Mouse (Mus musculus) intestine, embryonic 15.5 days (tissue): ENCODE results near the gene Nat8f1. TPM values are rescaled to one million over a fixed set of nuclear protein-coding genes. Genes with fewer than 3 reads are reported as not detected.
"Not testable (repeated sequence)": the region's sequence is repeated elsewhere in the genome, so short reads cannot be mapped to it uniquely, and the experiment has no call there.

Experiments used
- ATAC-seq: fragments of 200-750 bp; cut with Nextera tagmentation; 2 replicates; pipeline ENCODE4 v1.8.0; 2017; ENCODE audit warnings: moderate TSS enrichment, moderate library complexity
- H3K27ac ChIP-seq: fragments of 300-500 bp; sonication (generic); 2 replicates; pipeline ENCODE4 v1.5.1; 2015; ENCODE audit warnings: mild to moderate bottlenecking, inconsistent platforms
- H3K27me3 ChIP-seq: fragments of 300-500 bp; sonication (generic); replicated peaks from 2 replicates; pipeline ENCODE4 v1.6.1; 2015; ENCODE audit warnings: inconsistent platforms
- H3K36me3 ChIP-seq: fragments of 300-500 bp; sonication (generic); 2 replicates; pipeline ENCODE4 v1.6.1; 2015; ENCODE audit warnings: inconsistent platforms
- H3K4me1 ChIP-seq: fragments of 300-500 bp; sonication (generic); replicated peaks from 2 replicates; pipeline ENCODE4 v1.6.1; 2015; ENCODE audit warnings: inconsistent platforms
- H3K4me2 ChIP-seq: fragments of 300-500 bp; sonication (generic); replicated peaks from 2 replicates; pipeline ENCODE4 v1.6.1; 2015; ENCODE audit warnings: mild to moderate bottlenecking, inconsistent platforms
- H3K4me3 ChIP-seq: fragments of 300-500 bp; sonication (generic); replicated peaks from 2 replicates; pipeline ENCODE4 v1.5.1; 2015; ENCODE audit warnings: inconsistent platforms
- H3K9ac ChIP-seq: fragments of 300-500 bp; sonication (generic); 2 replicates; pipeline ENCODE4 v1.6.1; 2015; ENCODE audit warnings: inconsistent platforms
- H3K9me3 ChIP-seq: fragments of 300-500 bp; sonication (generic); 2 replicates; pipeline ENCODE4 v1.6.1; 2016; ENCODE audit warnings: inconsistent platforms
- WGBS: fragments of 180-500 bp; shearing (Covaris S2); methylation state at CpG from one replicate; pipeline ENCODE4 v1.1.7; 2015; 5-methylcytosine and 5-hydroxymethylcytosine counted together
- polyA plus RNA-seq: library from polyadenylated mRNA; unstranded; fragments of >200 nt; fragmentation: Nextera tagmentation; extraction: Ambion mirVana; gene quantifications from 2 replicates; pipeline ENCODE4 v1.2.1, GENCODE M21; 2015

Gene Nat8f1
- polyA plus RNA-seq, 1 experiment from 2014 or later, result 8.6 TPM

DNA sequence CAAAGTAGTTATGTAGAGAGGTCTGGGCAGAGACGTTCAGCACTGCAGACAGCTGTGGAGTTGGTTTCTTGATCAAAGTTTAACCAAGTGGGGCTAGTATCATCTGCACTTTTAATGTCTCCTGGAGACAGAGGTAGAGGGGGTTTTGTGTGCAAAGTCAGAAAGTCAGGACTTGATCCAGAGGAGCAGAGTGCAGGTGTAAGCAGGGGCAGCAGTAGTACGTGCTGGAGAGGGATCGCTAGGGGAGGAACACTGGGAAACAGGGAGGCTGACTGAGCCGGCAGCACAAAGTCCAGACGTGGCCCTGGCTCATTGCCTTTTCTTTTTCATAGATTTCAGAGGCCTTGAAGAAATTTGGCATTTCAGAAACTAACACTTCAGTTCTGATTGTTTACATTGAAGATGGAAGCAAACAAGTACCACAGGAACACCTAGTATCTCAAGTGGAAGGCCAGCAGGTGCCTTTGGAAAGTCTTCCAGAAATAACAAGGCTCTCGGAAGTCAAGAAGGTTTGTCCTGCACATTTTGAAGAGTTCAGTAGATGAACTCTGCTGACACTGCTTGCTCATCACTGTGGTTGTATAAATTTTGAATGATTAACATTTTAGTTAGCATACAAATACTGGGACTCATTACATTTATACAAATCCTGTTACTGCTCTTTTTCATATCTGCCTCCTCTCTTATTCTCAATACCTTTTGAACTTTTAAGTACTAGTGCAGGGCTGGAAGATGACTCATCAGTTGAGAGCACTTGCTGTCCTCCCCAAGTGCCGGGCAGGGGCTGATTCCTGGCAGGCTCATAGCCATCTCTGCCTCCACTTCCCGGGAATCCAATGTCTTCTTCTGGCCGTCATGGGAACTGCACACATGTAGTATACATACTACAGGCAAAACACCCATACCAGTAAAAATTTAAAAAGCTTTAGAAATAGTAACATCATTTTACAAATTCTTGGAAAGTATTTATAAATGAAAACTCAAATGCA, 12.3 kb upstream of the Nat8f1 start:
- no peak for ATAC-seq
- Histone ChIP-seq H3K9ac (no peak overlapping the region), H3K4me2 (no peak overlapping the region), H3K4me3 (no peak overlapping the region), H3K9me3 (no peaks in the 10 kb centered on the region), H3K27me3 (no peaks in the 10 kb centered on the region), H3K36me3 (peaks cover 24% of the 10 kb centered on the region), H3K27ac (no peak overlapping the region), H3K4me1 (no peaks in the 10 kb centered on the region)
- WGBS, result 84% methylated on average over 9 of the region's 9 CpGs

DNA sequence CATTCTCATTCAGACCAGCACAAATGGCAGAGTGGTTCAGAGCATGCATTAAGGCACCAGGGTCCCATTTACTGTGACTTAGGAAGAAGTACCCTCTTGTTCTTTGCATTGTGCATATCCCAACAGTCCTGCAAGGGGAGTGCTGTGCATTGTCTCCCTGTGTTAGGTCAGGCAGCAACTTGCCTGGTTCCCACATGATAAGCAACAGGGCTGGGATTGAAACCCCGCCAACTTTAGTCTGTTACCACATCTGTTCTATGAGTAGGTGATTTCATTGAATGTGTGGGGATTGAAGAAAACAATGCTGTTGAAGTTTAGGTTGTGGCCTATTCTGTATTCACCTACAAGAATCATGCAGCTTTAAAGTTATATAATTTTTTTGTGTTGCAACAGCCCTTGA, 11.2 kb upstream of the Nat8f1 start:
- WGBS, result 90% methylated on average over 1 of the region's 1 CpGs
- Histone ChIP-seq H3K4me1 (no peaks in the 10 kb centered on the region), H3K9ac (no peak overlapping the region), H3K27ac (no peak overlapping the region), H3K4me2 (no peak overlapping the region), H3K27me3 (no peaks in the 10 kb centered on the region), H3K9me3 (no peaks in the 10 kb centered on the region), H3K36me3 (peaks cover 24% of the 10 kb centered on the region), H3K4me3 (no peak overlapping the region)
- no peak for ATAC-seq

DNA sequence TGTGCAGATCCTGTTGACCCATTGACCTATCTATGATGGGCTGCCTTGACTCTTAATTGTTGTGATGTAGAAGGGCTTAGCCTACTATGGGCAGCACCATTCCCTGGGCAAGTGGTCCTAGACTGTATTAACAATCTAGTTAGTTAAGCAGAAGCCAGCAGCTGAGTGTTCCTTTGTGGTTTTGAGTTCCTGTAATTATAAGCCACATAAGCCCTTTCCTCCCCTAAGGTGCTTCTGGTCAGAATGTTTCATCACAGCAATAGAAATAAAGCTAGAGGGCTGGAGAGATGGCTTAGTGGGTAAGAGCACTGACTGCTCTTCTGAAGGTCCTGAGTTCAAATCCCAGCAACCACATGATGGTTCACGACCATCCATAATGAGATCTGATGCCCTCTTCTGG, 8.2 kb upstream of the Nat8f1 start:
- H3K27ac ChIP-seq, result no peak overlapping the region
- H3K27me3 ChIP-seq, result no peaks in the 10 kb centered on the region
- no peaks in the 10 kb centered on the region for H3K9me3 ChIP-seq
- no peak overlapping the region for H3K4me3 ChIP-seq
- ATAC-seq, result no peak
- H3K4me2 ChIP-seq, result no peak overlapping the region
- WGBS, result 92% methylated on average over 1 of the region's 1 CpGs
- no peaks in the 10 kb centered on the region for H3K4me1 ChIP-seq
- no peak overlapping the region for H3K9ac ChIP-seq
- H3K36me3 ChIP-seq, result peaks cover 23% of the 10 kb centered on the region

DNA sequence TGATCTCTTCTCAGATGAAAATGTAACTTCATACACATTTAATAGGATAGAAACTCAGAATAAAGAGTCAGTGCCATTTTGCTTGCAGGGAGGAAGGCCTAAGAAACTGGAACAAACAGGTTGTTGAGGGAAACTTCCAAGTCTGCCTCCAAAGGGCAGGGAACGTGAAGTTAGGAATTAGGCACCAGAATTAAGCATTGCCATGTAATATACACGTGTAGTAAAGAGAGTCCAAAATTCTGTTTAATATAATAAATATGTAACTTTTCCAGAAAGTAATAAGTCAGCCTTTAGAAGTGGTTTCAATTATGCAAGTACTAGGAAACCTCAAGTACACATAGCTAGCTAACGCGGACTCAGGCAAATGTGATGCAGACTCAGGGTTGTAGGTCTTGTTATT, 3.9 kb upstream of the Nat8f1 start:
- Histone ChIP-seq H3K4me1 (peaks cover 6% of the 10 kb centered on the region; the same call in 1 of the 2 replicates), H3K4me2 (no peak overlapping the region), H3K36me3 (peaks cover 2% of the 10 kb centered on the region; the same call in 1 of the 2 replicates), H3K27me3 (no peaks in the 10 kb centered on the region), H3K9me3 (no peaks in the 10 kb centered on the region), H3K4me3 (no peak overlapping the region), H3K9ac (no peak overlapping the region), H3K27ac (no peak overlapping the region)
- 93% methylated on average over 4 of the region's 4 CpGs for WGBS
- no peak for ATAC-seq

DNA sequence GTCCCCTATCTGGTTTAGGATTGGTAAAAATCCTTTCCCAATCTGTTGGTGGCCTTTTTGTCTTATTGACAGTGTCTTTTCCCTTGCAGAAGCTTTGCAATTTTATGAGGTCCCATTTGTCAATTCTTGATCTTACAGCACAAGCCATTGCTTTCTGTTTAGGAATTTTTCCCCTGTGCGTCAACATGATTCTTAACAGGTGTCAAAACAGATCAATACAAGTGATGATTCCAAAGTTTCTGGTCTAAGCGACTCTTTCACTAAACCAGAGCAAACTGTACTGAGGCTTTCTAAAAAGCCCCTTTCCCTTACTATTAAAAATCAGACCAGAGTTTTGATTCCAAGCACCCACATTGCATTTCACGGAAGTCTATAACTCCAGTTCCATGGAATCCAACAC, 2.9 kb upstream of the Nat8f1 start:
- H3K9me3 ChIP-seq, H3K9ac ChIP-seq, H3K27me3 ChIP-seq, H3K4me3 ChIP-seq, H3K4me1 ChIP-seq, H3K4me2 ChIP-seq, H3K36me3 ChIP-seq, H3K27ac ChIP-seq, ATAC-seq: not testable (repeated sequence)
- 89% methylated on average over 3 of the region's 3 CpGs for WGBS

DNA sequence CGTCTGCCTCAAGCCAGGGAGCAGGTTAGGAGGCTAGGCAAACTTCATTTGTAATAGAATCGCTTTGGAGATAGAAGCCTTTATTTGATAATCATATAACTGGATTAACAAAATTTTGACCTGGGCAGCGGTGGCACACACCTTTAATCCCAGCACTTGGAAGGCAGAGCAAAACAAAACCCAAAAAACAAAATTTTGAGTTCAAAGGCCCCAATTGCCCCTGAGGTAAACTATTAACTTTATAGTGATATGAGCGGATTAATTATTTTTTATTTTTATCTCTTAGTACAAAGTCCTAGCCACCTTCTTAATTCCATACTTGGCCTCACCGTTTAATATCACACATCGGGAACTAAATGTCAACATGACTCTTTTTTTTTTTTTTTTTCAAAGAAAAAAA, 1.1 kb upstream of the Nat8f1 start:
- no peaks in the 10 kb centered on the region for H3K9me3 ChIP-seq
- no peaks in the 10 kb centered on the region for H3K27me3 ChIP-seq
- peak overlapping the region; percentile 67 for H3K4me2 ChIP-seq
- ATAC-seq, result no peak
- WGBS, result 73% methylated on average over 6 of the region's 6 CpGs
- peak overlapping the region; percentile 94; the same call in 1 of the 2 replicates for H3K27ac ChIP-seq
- peak overlapping the region; percentile 58 for H3K4me3 ChIP-seq
- H3K9ac ChIP-seq, result peak overlapping the region; percentile 81
- peaks cover 6% of the 10 kb centered on the region; the same call in 1 of the 2 replicates for H3K4me1 ChIP-seq
- H3K36me3 ChIP-seq, result peaks cover 2% of the 10 kb centered on the region; the same call in 1 of the 2 replicates

DNA sequence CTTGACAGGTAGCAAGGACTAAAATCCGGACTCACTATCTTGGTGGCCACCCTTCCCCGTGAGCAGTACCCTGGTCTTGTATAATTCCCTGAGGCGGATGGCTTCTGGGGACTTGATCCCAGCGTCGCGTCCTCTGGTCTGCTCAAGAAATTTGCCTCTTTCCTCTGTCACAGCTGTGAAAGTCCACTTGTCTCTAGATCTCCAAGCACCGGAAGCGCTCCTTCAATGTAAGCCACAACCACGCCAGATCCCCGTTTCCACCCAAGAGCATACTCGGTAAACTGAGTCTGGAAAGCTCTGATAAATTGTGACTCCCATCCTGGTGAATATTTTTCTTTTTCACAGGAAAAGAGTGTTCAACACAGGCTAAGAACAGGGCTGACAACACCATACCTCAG, 347 bp downstream of the Nat8f1 start:
- peak overlapping the region; percentile 67 for H3K4me2 ChIP-seq
- H3K4me1 ChIP-seq, result peaks cover 6% of the 10 kb centered on the region; the same call in 1 of the 2 replicates
- 5% methylated on average over 11 of the region's 11 CpGs for WGBS
- peak; percentile 34 for ATAC-seq
- H3K9me3 ChIP-seq, result no peaks in the 10 kb centered on the region
- H3K27ac ChIP-seq, result peak overlapping the region; percentile 94
- no peaks in the 10 kb centered on the region for H3K27me3 ChIP-seq
- H3K9ac ChIP-seq, result peak overlapping the region; percentile 81
- H3K36me3 ChIP-seq, result no peaks in the 10 kb centered on the region
- peak overlapping the region; percentile 58 for H3K4me3 ChIP-seq

DNA sequence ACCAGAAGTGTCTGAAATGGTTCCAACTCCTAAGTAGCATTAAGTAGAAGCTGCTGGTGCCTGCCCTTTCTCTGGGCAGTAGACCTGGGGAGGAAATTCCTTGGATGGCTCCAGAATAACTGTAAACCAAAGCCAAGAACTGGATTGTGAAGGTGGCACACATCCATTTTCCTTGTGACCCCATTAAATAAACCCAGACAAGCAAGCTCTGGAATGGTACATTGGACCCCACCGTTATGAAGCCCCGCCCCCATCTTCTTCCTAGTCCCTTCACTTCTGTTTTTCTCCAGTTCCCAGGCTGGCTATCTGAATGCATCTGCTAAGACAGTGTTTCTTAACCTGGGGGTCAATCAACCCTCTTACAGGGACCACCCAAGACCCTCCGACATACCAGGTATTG, 3.9 kb downstream of the Nat8f1 start, which contains the start of gene Tprkb:
Gene Tprkb (plus strand): TSS at position 279 of the 400 bp plus-strand sequence.
- Histone ChIP-seq H3K9ac (no peak within 1 kb of the TSS), H3K27ac (no peak within 1 kb of the TSS), H3K9me3 (no peaks in the 10 kb centered on the region), H3K27me3 (no peaks in the 10 kb centered on the region), H3K4me1 (peaks cover 6% of the 10 kb centered on the region; the same call in 1 of the 2 replicates), H3K4me2 (no peak within 1 kb of the TSS), H3K36me3 (no peaks in the 10 kb centered on the region), H3K4me3 (no peak within 1 kb of the TSS)
- 79% methylated on average over 3 of the region's 3 CpGs for WGBS
- ATAC-seq, result no peak

DNA sequence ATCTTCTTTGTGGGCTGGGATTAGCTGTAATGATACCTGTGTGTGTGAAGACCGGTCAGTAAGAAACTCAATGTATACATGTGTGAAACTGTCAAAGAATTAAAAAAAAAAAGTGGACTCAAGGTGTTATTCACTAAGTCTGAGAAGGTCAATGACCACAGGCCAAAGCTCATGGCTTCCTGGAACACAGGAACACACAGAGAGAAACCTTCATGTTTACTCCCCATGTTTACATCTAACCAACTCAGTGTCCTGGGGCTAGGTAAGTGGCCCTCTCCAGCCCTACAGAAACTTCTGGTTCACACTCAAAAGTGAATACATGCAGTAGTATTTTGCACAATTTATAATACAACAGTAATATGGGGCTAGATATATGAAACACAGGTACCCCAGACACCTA, 5.8 kb downstream of the Nat8f1 start:
- H3K4me3 ChIP-seq, result no peak overlapping the region
- no peaks in the 10 kb centered on the region for H3K27me3 ChIP-seq
- H3K4me2 ChIP-seq, result no peak overlapping the region
- WGBS, result 97% methylated on average over 1 of the region's 1 CpGs
- H3K9me3 ChIP-seq, result no peaks in the 10 kb centered on the region
- no peak overlapping the region for H3K9ac ChIP-seq
- H3K4me1 ChIP-seq, result 0 out of 2 replicates have a peak, but pooled peaks cover 1% of the 10 kb centered on the region
- ATAC-seq, result no peak
- H3K36me3 ChIP-seq, result no peaks in the 10 kb centered on the region
- H3K27ac ChIP-seq, result no peak overlapping the region

DNA sequence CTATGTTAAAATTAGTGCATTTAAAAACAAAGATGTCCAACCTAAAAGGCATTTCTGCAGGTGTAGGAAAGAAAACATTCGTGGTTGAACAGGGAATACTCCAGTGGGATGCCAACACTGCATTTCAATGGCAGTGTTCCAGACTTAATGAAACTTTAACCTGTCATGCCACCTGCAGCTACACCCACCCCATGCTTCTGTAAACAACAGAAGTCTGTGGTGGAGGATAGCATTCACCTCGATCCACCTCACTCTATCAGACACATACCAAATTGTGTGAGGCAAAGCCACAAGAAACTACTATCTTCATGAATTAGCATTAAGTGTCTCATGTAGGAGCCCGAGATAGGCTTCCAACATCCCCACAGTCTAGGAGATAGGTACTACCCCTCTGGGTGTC, 7.1 kb downstream of the Nat8f1 start:
- no peak overlapping the region for H3K4me2 ChIP-seq
- WGBS, result 69% methylated on average over 3 of the region's 3 CpGs
- H3K9me3 ChIP-seq, result no peaks in the 10 kb centered on the region
- no peak overlapping the region for H3K4me3 ChIP-seq
- H3K9ac ChIP-seq, result no peak overlapping the region
- H3K4me1 ChIP-seq, result no peaks in the 10 kb centered on the region
- no peak overlapping the region for H3K27ac ChIP-seq
- H3K36me3 ChIP-seq, result no peaks in the 10 kb centered on the region
- no peaks in the 10 kb centered on the region for H3K27me3 ChIP-seq
- no peak for ATAC-seq

DNA sequence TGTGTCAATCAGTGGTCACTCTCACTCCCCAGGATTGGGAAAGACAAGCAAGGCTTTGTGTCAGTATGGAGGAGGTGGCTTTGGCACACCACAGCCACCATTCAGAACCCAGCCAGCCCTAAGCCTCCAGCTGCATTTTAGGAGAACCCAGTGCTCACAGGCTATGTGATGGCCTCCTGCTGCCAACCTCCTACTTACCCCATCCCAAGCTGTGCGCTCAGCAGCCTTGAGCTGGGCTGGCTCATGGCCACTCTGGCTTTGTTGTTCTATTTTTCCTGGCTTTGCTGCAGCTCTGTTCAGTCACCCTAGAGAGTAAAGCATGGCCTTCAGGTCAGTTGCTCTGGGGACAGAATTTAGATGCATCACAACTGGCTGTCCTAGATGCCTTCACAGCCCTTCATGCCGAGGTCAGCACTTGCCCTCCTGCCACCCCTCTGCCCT, 8.6 kb downstream of the Nat8f1 start:
- not testable (repeated sequence) for H3K27me3 ChIP-seq, H3K4me2 ChIP-seq, H3K4me1 ChIP-seq, H3K27ac ChIP-seq, H3K9me3 ChIP-seq, H3K9ac ChIP-seq, H3K36me3 ChIP-seq, H3K4me3 ChIP-seq, ATAC-seq
- WGBS, result 67% methylated on average over 2 of the region's 2 CpGs

DNA sequence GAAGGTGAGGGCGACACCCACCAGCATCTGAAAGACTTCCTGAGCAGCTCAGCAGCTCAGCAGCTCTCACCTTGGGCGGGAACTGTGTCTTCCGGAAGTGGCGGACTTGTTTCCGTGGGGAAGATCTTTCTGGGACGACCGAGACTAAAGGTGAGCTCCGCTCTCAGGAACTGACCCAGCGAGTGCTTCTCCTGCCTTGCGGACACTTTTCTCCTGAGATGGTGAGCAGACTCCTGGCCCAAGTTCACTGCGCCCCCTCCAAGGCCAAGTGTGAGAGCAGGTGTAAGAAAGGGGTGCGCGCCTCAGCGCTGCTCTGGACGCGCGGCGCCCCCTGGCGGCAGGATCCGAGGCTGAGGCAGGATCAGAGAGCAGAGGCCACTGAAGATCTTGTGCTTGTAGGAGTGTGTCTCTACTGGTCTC, 10.8 kb downstream of the Nat8f1 start, which contains the start of gene Nat8f4:
Gene Nat8f4 (minus strand): TSS at position 243 of the 420 bp plus-strand sequence.
- H3K9ac ChIP-seq, H3K9me3 ChIP-seq, H3K27ac ChIP-seq, H3K27me3 ChIP-seq, H3K4me1 ChIP-seq, H3K36me3 ChIP-seq: not testable (repeated sequence)
- peak within 1 kb of the TSS; percentile 32 for H3K4me3 ChIP-seq
- 13% methylated on average over 20 of the region's 20 CpGs for WGBS
- ATAC-seq, result peak; percentile 90
- peak within 1 kb of the TSS; percentile 47 for H3K4me2 ChIP-seq
